Mouse (Mus musculus) large intestine, adult 2 months (tissue): ENCODE results near the gene Pank3. TPM values are rescaled to one million over a fixed set of nuclear protein-coding genes. Genes with fewer than 3 reads are reported as not detected.
"Not testable (repeated sequence)": the region's sequence is repeated elsewhere in the genome, so short reads cannot be mapped to it uniquely, and the experiment has no call there.

Experiments used
- DNase-seq: peaks from one replicate; pipeline ENCODE4 v3.0.0-alpha.2; 2012; ENCODE audit warnings: low read depth, low spot score
- WGBS: fragments of 180-500 bp; shearing (Covaris S2); methylation state at CpG from one replicate; pipeline ENCODE4 v1.1.7; 2018; 5-methylcytosine and 5-hydroxymethylcytosine counted together
- polyA plus RNA-seq: library from polyadenylated mRNA; depleted of rRNA; stranded (reverse); fragments of >200 nt; gene quantifications from 2 replicates; pipeline ENCODE4 v1.2.3, GENCODE M21; 2012

The Pank3 gene
- polyA plus RNA-seq, 1 experiment, result 7.8 TPM

GRCm38 (mm10) chr11:35770741-35771504, 1.6 kb downstream of the Pank3 start:
- DNase-seq, result no peak
- WGBS, result 20% methylated on average over 9 of the region's 9 CpGs

GRCm38 (mm10) chr11:35775606-35776005, 6.3 kb downstream of the Pank3 start:
- WGBS, result 88% methylated on average over 3 of the region's 3 CpGs
- no peak for DNase-seq

- no peak for DNase-seq
- 84% methylated on average over 3 of the region's 3 CpGs for WGBS
These were observed 7.2 kb downstream of the Pank3 start for GRCm38 (mm10) chr11:35776452-35776851.

DNA sequence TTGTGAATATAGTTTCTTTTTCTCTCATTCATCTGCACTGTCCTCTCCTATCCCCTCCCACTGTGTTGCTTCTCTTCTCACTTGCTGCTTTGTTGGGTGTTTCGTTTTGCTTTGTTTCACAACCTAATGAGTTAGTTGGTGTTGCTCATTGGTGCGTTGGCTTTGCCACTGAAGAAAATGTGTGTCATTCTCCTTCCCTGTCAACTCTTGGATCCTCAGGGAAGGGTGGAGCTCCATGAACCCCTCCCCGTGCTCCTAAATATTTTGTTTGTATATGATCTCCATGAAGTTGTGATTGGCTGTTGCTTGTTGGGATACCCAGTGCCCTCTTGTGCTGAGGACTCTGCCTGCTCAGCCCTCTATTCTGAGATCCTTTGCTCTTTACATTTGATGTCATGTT, 11.1 kb downstream of the Pank3 start:
- WGBS, result 51% methylated on average over 3 of the region's 3 CpGs

GRCm38 (mm10) chr11:35782444-35782843, 13.2 kb downstream of the Pank3 start:
- no peak for DNase-seq
- WGBS, result 98% methylated on average over 3 of the region's 3 CpGs

More for the DNA sequence above, 11.1 kb downstream of the Pank3 start:
- no peak for DNase-seq

DNA sequence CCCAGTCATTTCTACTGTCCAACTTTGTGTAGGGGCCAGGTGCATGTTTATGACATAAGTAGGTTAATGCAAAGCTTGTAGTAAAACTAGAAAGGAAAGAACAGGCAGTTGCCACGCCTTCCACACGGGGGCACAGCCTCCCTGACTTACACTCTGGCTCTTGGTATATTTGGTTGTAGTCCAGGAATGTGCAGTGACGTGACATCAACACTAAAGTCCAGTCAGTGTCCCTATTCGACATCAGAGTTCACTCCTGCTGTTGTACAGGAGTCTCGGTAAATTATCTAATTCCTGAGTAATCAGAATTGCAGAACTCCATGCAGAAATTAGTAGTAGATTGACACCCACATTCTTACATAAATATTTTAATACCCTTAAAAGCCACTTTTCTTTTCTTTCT, 13.8 kb downstream of the Pank3 start:
- DNase-seq, result no peak
- 36% methylated on average over 5 of the region's 5 CpGs for WGBS

GRCm38 (mm10) chr11:35784002-35784401, 14.7 kb downstream of the Pank3 start:
- whole genome bisulfite sequencing, result 39% methylated on average over 3 of the region's 3 CpGs
- no peak for DNase-seq

- DNase-seq, result no peak
- WGBS, result 93% methylated on average over 4 of the region's 4 CpGs
These were observed 15.3 kb downstream of the Pank3 start for GRCm38 (mm10) chr11:35784537-35784936.

DNA sequence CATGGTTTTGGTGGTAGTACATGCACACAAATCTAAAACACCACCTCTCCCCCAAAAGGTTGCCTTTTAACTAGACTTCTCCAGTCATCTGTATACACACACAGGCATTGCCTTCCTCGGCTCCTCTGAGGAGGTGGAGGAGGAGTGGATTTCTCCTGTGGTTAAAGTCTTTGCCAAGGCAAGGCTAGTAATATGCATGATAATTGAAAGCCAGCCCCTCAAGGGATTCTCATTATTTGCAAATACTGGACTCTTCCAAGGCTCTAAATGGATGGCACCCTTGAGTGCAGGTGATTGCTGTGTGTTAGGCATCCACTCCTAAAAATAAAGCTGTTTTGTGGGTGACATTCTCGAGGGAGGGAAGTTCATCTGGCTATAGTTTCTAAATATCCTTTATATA, 19.2 kb downstream of the Pank3 start:
- 69% methylated on average over 2 of the region's 2 CpGs for WGBS
- no peak for DNase-seq

DNA sequence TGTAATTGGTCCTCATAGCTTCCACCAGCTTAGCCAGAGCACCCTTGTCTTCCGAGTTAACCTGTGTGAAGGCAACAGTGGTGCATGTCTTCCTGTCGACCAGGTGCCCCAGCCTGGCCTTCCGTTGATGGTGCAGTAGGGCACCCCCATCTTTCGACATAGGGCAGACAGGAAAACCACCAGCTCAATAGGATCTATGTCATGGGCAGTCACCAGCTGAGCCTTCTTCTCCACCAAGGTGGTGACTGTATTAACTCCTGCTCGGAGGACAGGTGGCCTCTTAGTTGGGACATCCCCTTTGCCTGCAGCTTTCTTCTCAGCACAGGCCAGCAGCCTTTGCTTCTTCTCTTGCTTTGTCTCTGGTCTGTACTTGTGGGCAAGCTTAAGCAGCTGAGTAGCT, 23.5 kb downstream of the Pank3 start:
- WGBS, result 70% methylated on average over 5 of the region's 5 CpGs
- not testable (repeated sequence) for DNase-seq

GRCm38 (mm10) chr11:35797751-35798494, 28.6 kb downstream of the Pank3 start:
- whole genome bisulfite sequencing, result 9% methylated on average over 85 of the region's 86 CpGs
- DNase-seq, result no peak

DNA sequence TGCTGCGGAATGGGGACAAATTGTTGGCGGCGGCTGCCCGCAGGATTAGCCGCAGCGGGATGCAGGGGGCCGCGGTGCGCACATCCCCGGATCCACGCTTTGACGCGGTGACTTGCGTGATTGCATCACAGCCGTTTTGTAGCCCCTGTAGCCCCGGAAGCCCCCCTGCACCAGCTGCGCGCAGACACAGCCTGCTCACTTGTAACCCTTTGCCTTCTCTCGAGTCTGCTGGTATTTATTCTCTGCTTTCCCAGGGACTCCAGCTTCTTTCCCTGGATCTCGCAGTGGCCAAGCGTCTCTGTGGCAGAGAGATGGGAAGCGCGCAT, 29.2 kb downstream of the Pank3 start:
- WGBS, result 9% methylated on average over 23 of the region's 23 CpGs
- no peak for DNase-seq

GRCm38 (mm10) chr11:35798874-35799273, 29.6 kb downstream of the Pank3 start, which contains the start of gene Fbll1:
Gene Fbll1 (minus strand): TSS chr11:35798884.
- WGBS, result 20% methylated on average over 11 of the region's 11 CpGs
- DNase-seq, result no peak

- 77% methylated on average over 5 of the region's 5 CpGs for WGBS
- no peak for DNase-seq
These were observed 32.0 kb downstream of the Pank3 start for GRCm38 (mm10) chr11:35801332-35801731.

DNA sequence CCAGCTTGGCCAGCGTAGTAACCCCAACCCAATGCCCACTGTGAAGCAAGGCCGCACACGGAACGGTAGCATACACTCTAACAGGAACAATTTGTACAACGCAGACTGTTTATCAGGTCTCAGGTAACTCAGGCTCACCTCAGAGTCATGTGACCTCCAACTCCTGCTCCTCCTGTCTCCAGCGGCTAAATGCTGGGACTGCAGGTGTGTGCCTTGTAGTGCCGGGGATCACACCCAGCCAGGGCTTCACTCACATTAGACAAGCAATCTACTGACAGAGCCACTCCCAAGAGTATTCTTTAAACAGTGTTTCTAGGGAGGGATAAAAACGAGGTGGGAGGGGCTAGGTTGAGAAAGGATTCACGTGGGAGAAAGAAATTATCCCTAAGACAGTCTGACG, 42.2 kb downstream of the Pank3 start:
- no peak for DNase-seq
- 63% methylated on average over 10 of the region's 10 CpGs for WGBS

DNA sequence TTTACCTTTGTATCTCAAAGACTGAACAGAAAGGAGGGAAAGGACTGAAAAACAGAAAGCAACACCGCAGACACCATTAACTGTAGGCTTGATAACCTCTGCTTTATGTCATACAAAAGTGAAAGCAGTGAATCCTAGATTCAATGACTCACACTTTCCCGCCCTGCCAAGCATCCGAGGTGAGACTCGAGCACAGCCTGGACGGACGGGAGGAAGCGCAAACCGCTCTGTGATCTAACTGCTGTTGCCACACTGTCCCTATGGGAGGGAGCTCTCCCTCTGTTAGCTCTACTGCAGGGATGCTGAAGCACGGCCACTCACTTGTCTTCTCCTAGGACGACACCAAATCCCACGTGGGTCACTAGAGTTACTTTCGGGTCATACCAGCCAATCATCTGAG, 47.0 kb downstream of the Pank3 start:
- WGBS, result 82% methylated on average over 12 of the region's 12 CpGs
- no peak for DNase-seq

DNA sequence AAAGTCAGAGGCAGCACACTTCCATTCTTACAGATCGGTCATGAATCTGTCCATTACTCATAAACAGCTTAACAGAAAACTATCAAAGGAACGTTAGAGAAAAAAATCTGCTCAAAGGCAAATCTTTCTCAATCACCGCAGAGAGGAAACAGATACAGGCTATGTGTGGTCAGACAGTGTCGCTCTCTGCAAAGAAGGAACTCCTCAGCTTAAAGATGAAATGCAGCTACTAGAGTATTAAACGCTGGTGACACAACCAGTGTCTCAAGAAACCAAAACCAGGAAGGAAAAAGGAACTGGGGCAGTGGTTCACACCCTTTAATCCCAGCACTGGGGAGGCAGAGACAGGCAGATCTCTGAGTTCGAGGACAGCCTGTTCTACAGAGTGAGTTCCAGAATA, 58.4 kb downstream of the Pank3 start:
- WGBS, result 91% methylated on average over 6 of the region's 6 CpGs
- no peak for DNase-seq

GRCm38 (mm10) chr11:35832139-35832538, 62.9 kb downstream of the Pank3 start:
- WGBS, result 18% methylated on average over 4 of the region's 4 CpGs
- peak; percentile 27 for DNase-seq

GRCm38 (mm10) chr11:35833270-35833669, 64.0 kb downstream of the Pank3 start:
- peak; percentile 16 for DNase-seq
- 33% methylated on average over 6 of the region's 6 CpGs for WGBS

- WGBS, result under 1% methylated on average over 46 of the region's 46 CpGs
- DNase-seq, result peak; percentile 97
These were observed 64.9 kb downstream of the Pank3 start, which contains the start of gene Rars for GRCm38 (mm10) chr11:35834022-35834760. Gene Rars (minus strand): TSS chr11:35834506.
